Mouse (Mus musculus): ENCODE results near the gene Il5.

Gene Il5

DNA sequence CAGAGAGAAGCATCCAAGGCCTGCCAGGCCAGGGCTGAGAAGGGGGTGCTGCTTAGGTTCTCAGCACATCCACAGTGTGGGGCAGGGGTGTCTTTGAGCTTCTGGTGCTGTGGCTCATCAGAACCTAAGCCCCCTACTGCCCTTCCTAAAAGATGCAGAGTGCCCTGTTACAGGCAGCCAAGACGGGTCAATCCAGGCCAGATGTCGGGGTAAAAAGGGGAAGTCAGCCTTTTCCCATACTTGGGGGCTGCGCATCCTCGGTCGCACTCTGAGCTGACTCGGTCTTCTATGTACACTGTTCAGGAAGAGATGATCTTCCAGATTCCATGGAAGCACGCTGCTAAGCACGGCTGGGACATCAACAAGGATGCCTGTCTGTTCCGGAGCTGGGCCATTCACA, 51.9 kb downstream of the Il5 start:
- DNase-seq = no peak

- DNase-seq = no peak
These were observed 52.5 kb downstream of the Il5 start, which contains the start of gene Gm17334 for GRCm38 (mm10) chr11:53773087-53773486. TSS of gene Gm17334 (minus strand) at chr11:53773187.

DNA sequence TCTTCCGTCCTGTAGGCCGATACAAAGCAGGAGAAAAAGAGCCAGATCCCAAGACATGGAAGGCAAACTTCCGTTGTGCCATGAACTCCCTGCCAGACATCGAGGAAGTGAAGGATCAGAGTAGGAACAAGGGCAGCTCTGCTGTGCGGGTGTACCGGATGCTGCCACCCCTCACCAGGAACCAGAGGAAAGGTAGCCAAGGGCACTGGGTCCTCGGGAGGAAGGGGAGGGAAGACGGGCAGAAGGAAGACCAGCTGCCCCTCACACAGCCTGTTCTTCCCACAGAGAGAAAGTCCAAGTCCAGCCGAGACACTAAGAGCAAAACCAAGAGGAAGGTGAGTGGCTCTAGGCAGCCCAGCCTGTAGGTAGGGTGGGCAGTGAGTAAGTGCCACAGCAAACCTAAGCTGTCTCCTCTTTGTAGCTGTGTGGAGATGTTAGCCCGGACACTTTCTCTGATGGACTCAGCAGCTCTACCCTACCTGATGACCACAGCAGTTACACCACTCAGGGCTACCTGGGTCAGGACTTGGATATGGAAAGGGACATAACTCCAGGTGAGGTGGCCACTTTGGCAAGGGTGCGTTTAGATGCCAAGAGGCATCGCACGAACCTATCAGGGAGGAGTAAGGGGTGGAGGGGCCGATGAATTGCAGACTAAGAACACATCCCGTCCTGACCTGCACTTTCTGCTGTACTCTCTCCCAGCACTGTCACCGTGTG, 53.2 kb downstream of the Il5 start:
- DNase-seq = no peak
